Mouse (Mus musculus) neural tube, embryonic 14.5 days (tissue): ENCODE measurements around the gene Lzts3. TPM values are rescaled to one million over a fixed set of nuclear protein-coding genes. Genes with fewer than 3 reads are reported as not detected.

Experiments
- ATAC-seq: fragments of 200-750 bp; cut with Nextera tagmentation; 2 replicates; pipeline ENCODE4 v1.8.0; 2017; ENCODE audit warnings: low read depth, mild to moderate bottlenecking, moderate TSS enrichment, moderate library complexity
- H3K27ac ChIP-seq: fragments of 300-500 bp; sonication (generic); 2 replicates; pipeline ENCODE4 v1.5.1; 2014; ENCODE audit warnings: low read depth, mild to moderate bottlenecking, control low read depth, low read length, moderate library complexity, mixed read lengths
- H3K27me3 ChIP-seq: fragments of 300-500 bp; sonication (generic); 2 replicates; pipeline ENCODE4 v1.6.1; 2014; ENCODE audit warnings: low read length; ENCODE audit not compliant: control insufficient read depth, insufficient read depth
- H3K36me3 ChIP-seq: fragments of 300-500 bp; sonication (generic); 2 replicates; pipeline ENCODE4 v1.6.1; 2014; ENCODE audit warnings: low read length, mixed read lengths; ENCODE audit not compliant: control insufficient read depth, insufficient read depth
- H3K4me1 ChIP-seq: fragments of 300-500 bp; sonication (generic); 2 replicates; pipeline ENCODE4 v1.6.1; 2014; ENCODE audit warnings: low read length; ENCODE audit not compliant: control insufficient read depth, insufficient read depth
- H3K4me2 ChIP-seq: fragments of 300-500 bp; sonication (generic); 2 replicates; pipeline ENCODE4 v1.6.1; 2014; ENCODE audit warnings: mild to moderate bottlenecking, low read depth, low read length, control low read depth
- H3K4me3 ChIP-seq: fragments of 300-500 bp; sonication (generic); 2 replicates; pipeline ENCODE4 v1.5.1; 2014; ENCODE audit warnings: low read depth, low read length, control low read depth, mixed read lengths
- H3K9ac ChIP-seq: fragments of 300-500 bp; sonication (generic); replicated peaks from 2 replicates; pipeline ENCODE4 v1.6.1; 2014; ENCODE audit warnings: low read depth, mild to moderate bottlenecking, control low read depth, low read length, mixed read lengths
- H3K9me3 ChIP-seq: fragments of 300-500 bp; sonication (generic); 2 replicates; pipeline ENCODE4 v1.6.1; 2016; ENCODE audit warnings: low read length; ENCODE audit not compliant: control insufficient read depth
- WGBS: fragments of 180-500 bp; shearing (Covaris S2); extraction: QIAGEN DNeasy Blood & Tissue Kit; methylation state at CpG from one replicate; pipeline ENCODE4 v1.1.7; 2014; 5-methylcytosine and 5-hydroxymethylcytosine counted together
- polyA plus RNA-seq: library from polyadenylated mRNA; unstranded; fragments of >200 nt; fragmentation: Nextera tagmentation; extraction: Ambion mirVana; gene quantifications from 2 replicates; pipeline ENCODE4 v1.2.1, GENCODE M21; 2014

Lzts3 gene
- polyA plus RNA-seq, 1 experiment from 2014 or later = 8.4 TPM

DNA sequence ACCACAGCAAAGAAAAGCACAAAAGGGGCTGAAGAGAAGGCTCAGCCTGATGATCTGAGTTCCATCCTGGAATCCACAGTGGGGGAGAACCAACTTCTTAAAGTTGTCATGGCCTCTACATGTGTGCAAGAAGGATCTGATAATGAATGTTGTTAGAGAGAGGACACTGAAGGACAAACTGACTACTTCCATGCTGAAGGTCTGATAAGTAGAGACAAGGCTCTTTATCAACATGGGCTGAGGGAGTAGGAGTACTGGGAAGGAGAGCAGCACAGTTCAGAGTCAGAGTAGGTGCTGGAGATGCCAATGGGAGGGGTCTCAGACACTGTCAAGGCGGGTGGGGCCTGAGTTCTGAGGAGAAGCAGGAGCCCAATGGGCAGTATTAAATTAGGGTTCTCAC lies 47.0 kb downstream of the Lzts3 start:
- no peak overlapping the region for H3K4me2 ChIP-seq
- ATAC-seq = no peak
- H3K4me3 ChIP-seq = no peak overlapping the region
- no peaks in the 10 kb centered on the region for H3K4me1 ChIP-seq
- no peak overlapping the region for H3K27ac ChIP-seq
- no peaks in the 10 kb centered on the region for H3K9me3 ChIP-seq
- no peaks in the 10 kb centered on the region for H3K27me3 ChIP-seq
- H3K36me3 ChIP-seq = peaks cover 25% of the 10 kb centered on the region
- WGBS = 89% methylated on average over 1 of the region's 1 CpGs
- H3K9ac ChIP-seq = no peak overlapping the region

DNA sequence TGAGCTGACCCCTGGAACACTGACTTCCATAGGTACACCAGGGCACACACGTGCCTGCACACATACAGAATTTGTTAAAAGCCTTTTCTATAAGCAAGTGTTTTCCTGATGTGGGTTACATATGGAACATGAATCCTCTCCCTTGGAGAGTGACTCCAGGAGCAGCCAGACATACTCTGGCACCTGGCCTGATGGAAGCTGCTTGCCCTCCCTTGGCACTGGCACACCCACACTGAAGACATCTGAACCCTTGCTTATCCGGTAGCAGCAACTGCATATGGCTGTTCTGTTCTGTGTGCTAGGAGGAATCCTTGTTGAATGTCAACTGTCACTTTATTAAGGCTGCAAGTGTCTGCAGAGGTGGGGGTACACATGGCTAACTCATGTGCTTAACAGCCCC lies 51.6 kb downstream of the Lzts3 start:
- no peaks in the 10 kb centered on the region for H3K27me3 ChIP-seq
- H3K9ac ChIP-seq = no peak overlapping the region
- no peaks in the 10 kb centered on the region for H3K9me3 ChIP-seq
- no peak overlapping the region for H3K4me3 ChIP-seq
- no peak overlapping the region for H3K27ac ChIP-seq
- no peak overlapping the region for H3K4me2 ChIP-seq
- no peak for ATAC-seq
- H3K4me1 ChIP-seq = no peaks in the 10 kb centered on the region
- 95% methylated on average over 2 of the region's 2 CpGs for WGBS
- peaks cover 12% of the 10 kb centered on the region; the same call in 1 of the 2 replicates for H3K36me3 ChIP-seq

DNA sequence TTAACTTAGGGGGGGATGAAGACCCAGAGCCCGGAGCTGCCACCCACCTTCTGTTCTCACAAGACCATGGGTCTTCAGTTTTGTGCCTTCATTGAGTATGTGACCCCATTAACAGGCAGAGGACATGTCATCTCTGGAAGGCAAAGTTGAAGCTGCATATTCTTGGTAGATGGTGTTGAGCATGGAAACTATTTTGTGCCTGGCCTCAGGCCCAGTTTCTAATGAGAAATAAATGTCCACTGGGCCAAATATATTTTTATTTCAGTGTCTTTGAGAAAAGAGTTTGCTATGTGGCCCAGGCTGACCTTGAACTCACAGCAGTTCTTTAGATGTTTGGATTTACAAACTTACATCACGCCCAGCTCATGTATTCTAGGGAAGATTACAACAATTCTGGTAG lies 52.8 kb downstream of the Lzts3 start:
- Histone ChIP-seq H3K4me1 (no peaks in the 10 kb centered on the region), H3K36me3 (peaks cover 12% of the 10 kb centered on the region; the same call in 1 of the 2 replicates), H3K27me3 (no peaks in the 10 kb centered on the region), H3K9ac (no peak overlapping the region), H3K27ac (no peak overlapping the region), H3K4me3 (no peak overlapping the region), H3K9me3 (no peaks in the 10 kb centered on the region), H3K4me2 (no peak overlapping the region)
- 92% methylated on average over 2 of the region's 2 CpGs for WGBS
- ATAC-seq = no peak

DNA sequence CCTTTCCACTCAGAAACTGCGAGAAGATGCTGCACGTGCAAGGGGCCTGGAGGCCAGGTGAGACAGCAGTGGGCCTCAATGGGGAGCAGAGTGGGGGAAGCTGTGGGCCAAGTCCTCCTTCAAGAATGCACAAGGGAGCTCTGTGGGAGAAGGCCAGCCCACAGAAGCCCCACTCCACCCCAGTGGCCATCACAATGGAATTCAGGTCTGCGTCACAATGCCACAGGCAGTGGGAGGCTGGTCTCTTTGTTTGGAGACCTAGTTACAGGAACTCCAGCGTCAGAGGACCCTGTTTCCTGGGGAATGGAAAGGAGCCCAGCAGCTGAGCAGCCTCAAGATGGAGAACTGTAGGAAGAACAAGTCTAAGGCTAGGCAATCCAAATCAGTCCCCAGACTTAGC lies 53.4 kb downstream of the Lzts3 start:
- Histone ChIP-seq H3K27ac (no peak overlapping the region), H3K9ac (no peak overlapping the region), H3K36me3 (peaks cover 12% of the 10 kb centered on the region; the same call in 1 of the 2 replicates), H3K27me3 (no peaks in the 10 kb centered on the region), H3K4me1 (no peaks in the 10 kb centered on the region), H3K4me3 (no peak overlapping the region), H3K9me3 (no peaks in the 10 kb centered on the region), H3K4me2 (no peak overlapping the region)
- 61% methylated on average over 4 of the region's 4 CpGs for WGBS
- no peak for ATAC-seq

DNA sequence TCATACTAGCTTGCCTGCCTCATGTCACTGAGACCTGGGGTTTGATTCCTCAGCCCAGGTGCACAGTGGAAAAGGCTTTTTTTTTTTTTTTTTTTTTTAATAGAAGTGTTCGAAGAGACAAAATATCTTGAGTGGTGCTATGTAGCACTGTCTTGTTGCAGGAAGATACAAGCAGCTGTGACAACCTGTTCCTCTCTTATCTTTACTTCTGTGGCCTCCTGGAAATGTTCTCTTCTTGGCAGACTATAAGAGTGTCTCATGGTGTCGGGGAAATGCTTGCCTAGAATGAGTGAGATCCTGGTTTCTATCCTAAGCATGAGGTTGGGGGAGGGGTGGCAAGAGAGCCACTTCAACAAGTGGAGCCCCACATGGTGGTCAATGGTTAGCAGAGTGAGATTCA lies 54.2 kb downstream of the Lzts3 start:
- no peak overlapping the region for H3K4me3 ChIP-seq
- no peak overlapping the region for H3K27ac ChIP-seq
- H3K4me1 ChIP-seq = no peaks in the 10 kb centered on the region
- H3K9me3 ChIP-seq = no peaks in the 10 kb centered on the region
- H3K27me3 ChIP-seq = no peaks in the 10 kb centered on the region
- H3K4me2 ChIP-seq = no peak overlapping the region
- H3K36me3 ChIP-seq = peaks cover 12% of the 10 kb centered on the region; the same call in 1 of the 2 replicates
- 90% methylated on average over 2 of the region's 2 CpGs for WGBS
- ATAC-seq = no peak
- H3K9ac ChIP-seq = no peak overlapping the region

DNA sequence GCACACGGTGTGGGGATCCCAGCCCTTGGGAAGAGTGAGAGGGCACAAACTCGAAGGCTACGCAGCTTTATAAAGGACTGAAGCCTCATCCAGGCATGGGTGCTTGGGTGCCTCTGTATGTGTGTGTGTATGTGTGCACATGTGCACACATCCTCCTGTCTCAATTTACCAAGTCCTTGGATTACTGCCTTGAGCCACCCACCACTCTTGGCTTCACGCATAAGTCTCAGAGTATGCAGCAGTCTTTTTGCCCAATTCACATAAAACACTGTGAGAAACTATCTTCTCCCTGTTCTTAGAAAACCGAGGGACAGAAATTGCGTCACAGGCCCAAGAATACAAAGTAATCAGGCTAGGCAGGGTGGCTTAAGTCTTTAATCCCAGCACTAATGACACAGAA lies 56.6 kb downstream of the Lzts3 start:
- H3K9me3 ChIP-seq = no peaks in the 10 kb centered on the region
- no peak overlapping the region for H3K4me3 ChIP-seq
- H3K4me1 ChIP-seq = no peaks in the 10 kb centered on the region
- no peak overlapping the region for H3K27ac ChIP-seq
- no peak for ATAC-seq
- 86% methylated on average over 6 of the region's 6 CpGs for WGBS
- peaks cover 6% of the 10 kb centered on the region; the same call in 1 of the 2 replicates for H3K27me3 ChIP-seq
- no peak overlapping the region for H3K9ac ChIP-seq
- H3K36me3 ChIP-seq = peaks cover 8% of the 10 kb centered on the region; the same call in 1 of the 2 replicates
- H3K4me2 ChIP-seq = no peak overlapping the region

DNA sequence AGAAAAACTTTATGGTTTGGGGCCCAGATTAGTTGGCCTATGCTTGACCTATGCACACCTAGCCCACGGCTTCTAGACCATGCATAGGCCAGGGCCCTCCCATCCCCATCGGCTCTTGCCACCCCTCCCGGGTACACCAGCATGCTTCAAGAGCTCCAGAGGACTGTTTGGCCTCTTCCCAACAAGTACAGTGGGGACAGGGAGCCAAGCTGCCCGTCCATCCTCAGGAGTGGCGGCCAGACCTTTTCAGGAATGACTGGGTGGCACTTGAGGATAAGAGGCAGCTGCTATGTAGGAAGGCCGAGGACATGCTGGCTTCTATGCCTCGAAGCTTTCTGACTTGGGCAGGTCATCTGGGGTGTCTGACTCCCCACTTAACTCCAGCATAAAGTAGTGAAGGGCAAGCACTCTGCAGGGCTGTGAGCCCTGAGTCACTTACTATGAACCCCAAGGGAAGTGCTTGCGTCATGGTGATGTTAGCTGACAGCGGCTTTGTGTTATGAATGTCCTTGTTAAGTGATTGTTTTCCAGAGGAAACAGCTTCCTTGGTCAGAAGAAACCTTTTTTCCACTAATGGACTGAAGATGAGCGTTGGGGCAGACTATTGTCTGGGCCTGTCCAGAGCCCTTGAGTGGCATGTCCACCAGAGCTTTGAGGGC lies 58.6 kb downstream of the Lzts3 start:
- no peaks in the 10 kb centered on the region for H3K36me3 ChIP-seq
- H3K27me3 ChIP-seq = peaks cover 20% of the 10 kb centered on the region
- H3K4me2 ChIP-seq = no peak overlapping the region
- no peak overlapping the region for H3K4me3 ChIP-seq
- H3K4me1 ChIP-seq = no peaks in the 10 kb centered on the region
- H3K9ac ChIP-seq = no peak overlapping the region
- 79% methylated on average over 10 of the region's 10 CpGs for WGBS
- H3K9me3 ChIP-seq = no peaks in the 10 kb centered on the region
- no peak for ATAC-seq
- no peak overlapping the region for H3K27ac ChIP-seq

Other genes with a start within 250 kb of the Lzts3 start
- 11.7 and 24.1 TPM in 2 replicates for gene Cpxm1, start 245.2 kb downstream of the Lzts3 start, polyA plus RNA-seq
- gene Gm28372, start 237.6 kb downstream of the Lzts3 start, polyA plus RNA-seq = 0.23 and 0.28 TPM in 2 replicates
- gene 1700020A23Rik, start 237.5 kb downstream of the Lzts3 start, polyA plus RNA-seq = 0.91 TPM in 1 of 2 replicates, not detected in the other
- gene Tmem239, start 236.3 kb downstream of the Lzts3 start, polyA plus RNA-seq = not detected in 2 replicates
- 76.4 and 81.7 TPM in 2 replicates for gene Vps16, start 218.5 kb downstream of the Lzts3 start, polyA plus RNA-seq
- 10.8 and 11.5 TPM in 2 replicates for gene Pced1a, start 218.1 kb downstream of the Lzts3 start, polyA plus RNA-seq
- gene Ptpra, start 192.5 kb downstream of the Lzts3 start, polyA plus RNA-seq = 164 and 165 TPM in 2 replicates
- gene Mrps26, start 79.1 kb downstream of the Lzts3 start, polyA plus RNA-seq = 101 and 110 TPM in 2 replicates
- gene Oxt, start 66.6 kb downstream of the Lzts3 start, polyA plus RNA-seq = not detected in 2 replicates
- gene Avp, start 60.2 kb downstream of the Lzts3 start, polyA plus RNA-seq = 0.39 and 0.68 TPM in 2 replicates
- gene Fastkd5, start 12.8 kb downstream of the Lzts3 start, polyA plus RNA-seq = 12.4 and 14.6 TPM in 2 replicates
- 11.3 and 12.5 TPM in 2 replicates for gene Ubox5, start 12.8 kb downstream of the Lzts3 start, polyA plus RNA-seq
- 75.0 and 77.0 TPM in 2 replicates for gene Ddrgk1, start 21.9 kb upstream of the Lzts3 start, polyA plus RNA-seq
- gene Itpa, start 24.8 kb upstream of the Lzts3 start, polyA plus RNA-seq = 116 and 117 TPM in 2 replicates
- 0.37 and 0.50 TPM in 2 replicates for gene Slc4a11, start 54.7 kb upstream of the Lzts3 start, polyA plus RNA-seq